Mouse (Mus musculus) CD4-positive, CD25-positive, alpha-beta regulatory T cell, adult 2 months (primary cell): Measurements from ENCODE around the gene Gm9745.
"Not testable (repeated sequence)": the region's sequence is repeated elsewhere in the genome, so short reads cannot be mapped to it uniquely, and the experiment has no call there.

Experiments
- DNase-seq: peaks from one replicate; pipeline ENCODE4 v3.0.0-alpha.2; 2012; ENCODE audit warnings: low read depth, low spot score

Gene Gm9745

GRCm38 (mm10) chr13:8913890-8914289 is 34.1 kb downstream of the Gm9745 start:
- DNase-seq: not testable (repeated sequence)

DNA sequence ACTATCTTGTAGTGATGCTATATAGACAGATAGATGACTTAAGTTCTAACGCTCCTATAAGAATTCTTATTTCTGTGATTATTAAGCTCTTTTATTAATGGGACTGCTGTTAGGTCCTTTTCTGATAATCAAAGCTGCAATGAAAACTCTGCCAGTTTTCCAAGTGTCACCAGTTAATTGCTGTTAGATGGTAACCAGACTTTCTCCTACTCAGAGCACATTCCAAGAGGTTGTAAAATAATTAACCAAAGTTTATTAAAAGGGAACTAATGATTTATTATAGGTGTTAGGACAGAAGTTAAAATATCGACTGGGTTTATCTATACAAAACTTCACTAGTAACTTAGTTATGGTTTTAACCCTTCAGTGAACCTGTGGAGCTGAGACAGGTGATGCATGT is 42.0 kb downstream of the Gm9745 start:
- DNase-seq: not testable (repeated sequence)
